25 mouse cellular contexts compared by ENCODE assay signal in the genomic region with DNA sequence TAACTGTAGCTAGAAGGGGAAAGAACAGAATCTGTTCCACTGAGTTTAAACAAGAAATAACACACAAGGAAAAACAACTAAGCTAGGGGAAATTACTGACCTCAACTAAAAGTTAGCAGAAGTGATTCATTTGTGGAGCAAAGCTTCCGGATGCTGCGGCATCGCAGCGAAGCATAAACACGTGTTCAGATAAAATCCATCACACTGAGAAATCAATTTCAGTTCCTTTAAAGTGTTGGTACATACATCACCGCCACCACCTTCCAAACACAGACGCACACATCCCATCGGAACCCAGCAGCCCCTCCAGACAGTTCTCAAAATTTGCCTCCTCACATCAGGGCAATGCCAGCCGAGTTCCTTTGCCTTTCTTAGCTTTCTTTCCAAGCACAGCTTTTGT.
"Had no signal": no experiment of that assay in that cellular context is flagged by ENCODE, and none has a peak within 500 bp of the region (broad histone marks: within the 10 kb centered on the region; RNA-seq: fewer than 3 reads in every experiment).

No protein-coding gene starts in this region.

- H3K9ac ChIP-seq: heart, embryonic 13.5 days; heart, embryonic 15.5 days; hindbrain, embryonic 12.5 days; hindbrain, embryonic 14.5 days; kidney, embryonic 15.5 days; limb, embryonic 12.5 days; liver, embryonic 13.5 days; liver, embryonic 15.5 days; liver, postnatal 0 days had no signal

- DNase-seq: gastrocnemius, adult 2 months; gastrocnemius, postnatal 10 days; gastrocnemius, postnatal 25 days; heart, adult 2 months; heart, postnatal 4 days; kidney, adult 11 months; kidney, adult 2 months; kidney, adult 9 months; kidney, postnatal 14 days; kidney, postnatal 36 days; layer of hippocampus, postnatal 36 days; liver, embryonic 13.5 days; liver, postnatal 0 days had no signal

- H3K4me3 ChIP-seq: gastrocnemius, adult 2 months; heart, adult 2 months; heart, embryonic 13.5 days; heart, embryonic 15.5 days; hindbrain, embryonic 10.5 days; hindbrain, embryonic 12.5 days; kidney, embryonic 15.5 days; limb, embryonic 10.5 days; limb, embryonic 12.5 days; liver, embryonic 13.5 days; liver, embryonic 15.5 days had no signal

- H3K9me3 ChIP-seq: heart, embryonic 13.5 days; heart, embryonic 15.5 days; hindbrain, embryonic 10.5 days; hindbrain, embryonic 12.5 days; kidney, embryonic 15.5 days; limb, embryonic 10.5 days; limb, embryonic 12.5 days; liver, embryonic 13.5 days; liver, embryonic 15.5 days had no signal

- H3K27ac ChIP-seq: gastrocnemius, adult 2 months; heart, adult 2 months; heart, embryonic 13.5 days; heart, embryonic 15.5 days; hindbrain, embryonic 10.5 days; hindbrain, embryonic 12.5 days; hindbrain, embryonic 14.5 days; kidney, embryonic 15.5 days; kidney, postnatal 0 days; limb, embryonic 10.5 days; limb, embryonic 12.5 days; liver, embryonic 13.5 days; liver, embryonic 15.5 days had no signal

- H3K4me2 ChIP-seq: heart, embryonic 11.5 days; heart, embryonic 13.5 days; heart, embryonic 15.5 days; hindbrain, embryonic 12.5 days; hindbrain, embryonic 14.5 days; kidney, embryonic 15.5 days; limb, embryonic 12.5 days; liver, embryonic 11.5 days; liver, embryonic 13.5 days; liver, embryonic 15.5 days had no signal

- H3K36me3 ChIP-seq: heart, embryonic 13.5 days; heart, embryonic 15.5 days; hindbrain, embryonic 10.5 days; hindbrain, embryonic 12.5 days; kidney, embryonic 15.5 days; limb, embryonic 10.5 days; limb, embryonic 12.5 days; liver, embryonic 13.5 days; liver, embryonic 15.5 days had no signal
